Mouse (Mus musculus) heart, embryonic 16.5 days (tissue): Measurements from ENCODE around the gene Gng2. TPM values are rescaled to one million over a fixed set of nuclear protein-coding genes. Genes with fewer than 3 reads are reported as not detected.

ENCODE experiments used
- ATAC-seq: fragments of 200-750 bp; cut with Nextera tagmentation; replicated peaks from 2 replicates; pipeline ENCODE4 v1.8.0; 2017; ENCODE audit warnings: moderate number of reproducible peaks; ENCODE audit not compliant: insufficient read depth, low FRiP score; ENCODE audit errors: extremely low read depth
- H3K27ac ChIP-seq: fragments of 300-500 bp; sonication (generic); 2 replicates; pipeline ENCODE4 v1.5.1; 2014; ENCODE audit warnings: mild to moderate bottlenecking, low read length, control low read depth, moderate library complexity
- H3K27me3 ChIP-seq: fragments of 300-500 bp; sonication (generic); 2 replicates; pipeline ENCODE4 v1.6.1; 2014; ENCODE audit warnings: low read length, mixed read lengths; ENCODE audit not compliant: control insufficient read depth, insufficient read depth
- H3K36me3 ChIP-seq: fragments of 300-500 bp; sonication (generic); 2 replicates; pipeline ENCODE4 v1.6.1; 2014; ENCODE audit not compliant: control insufficient read depth, insufficient read depth
- H3K4me1 ChIP-seq: fragments of 300-500 bp; sonication (generic); 2 replicates; pipeline ENCODE4 v1.6.1; 2014; ENCODE audit warnings: low read length, mixed read lengths; ENCODE audit not compliant: control insufficient read depth, insufficient read depth
- H3K4me2 ChIP-seq: fragments of 300-500 bp; sonication (generic); 2 replicates; pipeline ENCODE4 v1.6.1; 2014; ENCODE audit warnings: low read depth, mild to moderate bottlenecking, control low read depth, low read length
- H3K4me3 ChIP-seq: fragments of 300-500 bp; sonication (generic); 2 replicates; pipeline ENCODE4 v1.5.1; 2014; ENCODE audit warnings: mild to moderate bottlenecking, control low read depth, low read length
- H3K9ac ChIP-seq: fragments of 300-500 bp; sonication (generic); 2 replicates; pipeline ENCODE4 v1.6.1; 2014; ENCODE audit warnings: low read length, control low read depth
- H3K9me3 ChIP-seq: fragments of 300-500 bp; sonication (generic); replicated peaks from 2 replicates; pipeline ENCODE4 v1.6.1; 2016; ENCODE audit warnings: low read length; ENCODE audit not compliant: control insufficient read depth
- WGBS: fragments of 180-500 bp; shearing (Covaris S2); extraction: QIAGEN DNeasy Blood & Tissue Kit; methylation state at CpG from one replicate; pipeline ENCODE4 v1.1.7; 2014; 5-methylcytosine and 5-hydroxymethylcytosine counted together
- polyA plus RNA-seq: library from polyadenylated mRNA; unstranded; fragments of >200 nt; fragmentation: Nextera tagmentation; extraction: Ambion mirVana; gene quantifications from 2 replicates; pipeline ENCODE4 v1.2.1, GENCODE M21; 2015

Gng2 gene
- polyA plus RNA-seq, 1 experiment from 2014 or later, result 58.8 TPM

DNA sequence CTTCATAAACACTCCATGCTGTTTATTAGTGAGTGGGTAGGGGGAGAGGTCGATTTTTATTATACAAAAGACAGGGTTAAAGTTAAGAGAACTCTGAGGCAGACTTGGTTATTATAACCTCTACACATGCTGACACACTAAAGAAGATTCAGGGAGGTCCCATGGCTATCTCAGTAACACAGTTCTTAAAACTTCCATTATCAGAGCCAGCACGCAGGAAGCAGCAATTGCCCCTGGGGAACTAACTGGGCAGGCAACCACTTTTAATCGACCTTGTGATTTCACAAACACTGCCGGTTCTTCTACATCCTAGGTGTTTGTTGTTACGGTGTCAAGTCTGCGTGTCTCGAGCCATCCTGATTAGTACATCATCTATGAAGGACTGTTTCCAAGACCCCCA lies 22.4 kb downstream of the Gng2 start:
- Histone ChIP-seq H3K27me3 (no peaks in the 10 kb centered on the region), H3K9me3 (no peaks in the 10 kb centered on the region), H3K27ac (no peak overlapping the region), H3K9ac (no peak overlapping the region), H3K4me1 (peaks cover 1% of the 10 kb centered on the region), H3K4me3 (no peak overlapping the region), H3K4me2 (no peak overlapping the region), H3K36me3 (0 out of 2 replicates have a peak, but pooled peaks cover 4% of the 10 kb centered on the region)
- no peak for ATAC-seq
- 77% methylated on average over 7 of the region's 7 CpGs for whole genome bisulfite sequencing

DNA sequence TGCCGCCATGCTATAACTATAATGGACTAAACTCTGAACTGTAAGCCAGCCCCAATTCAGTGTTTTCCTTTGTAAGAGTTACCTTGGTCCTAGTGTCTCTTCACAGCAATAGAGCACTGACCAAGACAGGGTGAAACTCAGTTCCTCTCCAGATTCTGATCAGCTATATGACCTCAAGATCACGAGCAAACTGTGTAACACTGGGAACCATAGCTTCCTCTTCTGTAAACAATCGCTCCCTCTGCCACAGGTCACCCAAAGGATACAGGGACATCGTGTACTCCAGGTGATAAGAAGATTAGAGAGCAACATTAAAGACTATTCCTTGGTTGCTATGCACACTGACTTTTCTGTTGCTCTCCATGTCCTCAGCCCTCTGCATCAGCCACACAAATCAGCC lies 26.6 kb downstream of the Gng2 start:
- H3K4me2 ChIP-seq, result no peak overlapping the region
- H3K27ac ChIP-seq, result no peak overlapping the region
- no peak for ATAC-seq
- no peaks in the 10 kb centered on the region for H3K9me3 ChIP-seq
- H3K4me1 ChIP-seq, result peaks cover 6% of the 10 kb centered on the region
- H3K4me3 ChIP-seq, result no peak overlapping the region
- no peak overlapping the region for H3K9ac ChIP-seq
- 0 out of 2 replicates have a peak, but pooled peaks cover 4% of the 10 kb centered on the region for H3K36me3 ChIP-seq
- no peaks in the 10 kb centered on the region for H3K27me3 ChIP-seq
- WGBS, result 74% methylated on average over 4 of the region's 4 CpGs

DNA sequence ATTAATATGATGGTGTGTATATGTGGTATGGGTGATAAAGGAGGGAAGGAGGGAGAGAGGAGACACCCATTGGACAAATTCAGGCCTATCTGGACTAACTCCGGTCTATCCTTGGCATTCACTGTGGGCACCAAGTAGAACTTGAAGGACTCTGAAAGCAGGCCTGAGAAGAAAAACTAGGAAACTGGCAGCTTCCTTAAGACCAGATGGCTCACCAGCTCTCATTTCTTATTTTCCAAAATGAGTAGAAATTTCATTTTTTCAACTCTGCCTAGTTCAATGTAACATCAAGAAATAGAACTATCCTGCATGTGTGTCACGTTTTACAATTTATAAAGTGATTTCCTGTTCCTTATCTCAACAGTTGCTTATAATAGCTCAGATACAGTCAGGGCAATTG lies 28.0 kb downstream of the Gng2 start:
- no peak for ATAC-seq
- Histone ChIP-seq H3K9ac (no peak overlapping the region), H3K36me3 (0 out of 2 replicates have a peak, but pooled peaks cover 4% of the 10 kb centered on the region), H3K4me2 (no peak overlapping the region), H3K4me1 (peaks cover 10% of the 10 kb centered on the region), H3K9me3 (no peaks in the 10 kb centered on the region), H3K27me3 (no peaks in the 10 kb centered on the region), H3K27ac (no peak overlapping the region), H3K4me3 (no peak overlapping the region)
- WGBS, result 59% methylated on average over 2 of the region's 2 CpGs

DNA sequence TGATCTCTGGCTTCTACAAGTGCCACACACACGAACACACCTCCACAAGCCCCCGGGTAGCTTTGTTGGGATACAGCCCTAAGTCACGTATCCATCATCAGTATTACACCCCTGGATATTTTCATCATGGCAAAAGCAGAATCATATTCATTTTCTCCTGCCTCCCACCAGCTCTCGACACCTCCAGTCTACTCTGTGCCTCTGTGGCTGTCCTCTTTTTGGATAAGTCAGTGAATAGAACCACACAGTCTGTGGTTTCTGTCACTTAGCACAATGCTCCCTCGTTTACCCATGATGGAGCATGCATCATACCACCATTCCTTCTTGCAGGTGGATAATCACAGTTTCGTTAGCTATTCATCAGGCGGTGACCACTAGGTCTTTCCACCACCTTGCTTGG lies 31.2 kb downstream of the Gng2 start:
- Histone ChIP-seq H3K4me2 (no peak overlapping the region), H3K4me3 (no peak overlapping the region), H3K36me3 (no peaks in the 10 kb centered on the region), H3K9ac (no peak overlapping the region), H3K4me1 (peaks cover 21% of the 10 kb centered on the region), H3K27ac (no peak overlapping the region), H3K9me3 (no peaks in the 10 kb centered on the region), H3K27me3 (no peaks in the 10 kb centered on the region)
- WGBS, result 86% methylated on average over 7 of the region's 7 CpGs
- ATAC-seq, result no peak

DNA sequence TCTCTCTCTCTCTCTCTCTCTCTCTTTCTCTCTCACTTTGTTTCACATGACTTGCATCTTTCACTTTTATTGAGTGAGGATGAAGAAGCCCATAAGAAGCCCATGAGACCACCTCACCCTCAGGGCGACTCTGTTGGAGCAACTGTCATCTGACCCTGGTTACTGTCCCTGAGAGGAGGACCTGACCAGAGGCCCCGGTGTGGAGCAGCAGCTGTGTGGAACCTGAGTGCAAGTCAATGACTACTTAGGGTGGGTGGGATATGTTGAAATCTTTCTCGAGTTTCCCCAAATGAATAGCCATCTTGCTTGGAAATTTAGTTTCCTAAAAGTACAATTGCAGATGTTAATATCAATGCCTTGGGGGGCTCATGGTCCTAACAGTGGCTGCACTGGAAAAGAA lies 34.7 kb downstream of the Gng2 start:
- no peaks in the 10 kb centered on the region for H3K27me3 ChIP-seq
- H3K9ac ChIP-seq, result no peak overlapping the region
- H3K36me3 ChIP-seq, result no peaks in the 10 kb centered on the region
- no peaks in the 10 kb centered on the region for H3K9me3 ChIP-seq
- H3K4me3 ChIP-seq, result no peak overlapping the region
- H3K4me1 ChIP-seq, result peaks cover 16% of the 10 kb centered on the region
- 49% methylated on average over 3 of the region's 3 CpGs for WGBS
- peak overlapping the region; percentile 56 for H3K27ac ChIP-seq
- peak overlapping the region; percentile 8; the same call in 1 of the 2 replicates for H3K4me2 ChIP-seq
- no peak for ATAC-seq

DNA sequence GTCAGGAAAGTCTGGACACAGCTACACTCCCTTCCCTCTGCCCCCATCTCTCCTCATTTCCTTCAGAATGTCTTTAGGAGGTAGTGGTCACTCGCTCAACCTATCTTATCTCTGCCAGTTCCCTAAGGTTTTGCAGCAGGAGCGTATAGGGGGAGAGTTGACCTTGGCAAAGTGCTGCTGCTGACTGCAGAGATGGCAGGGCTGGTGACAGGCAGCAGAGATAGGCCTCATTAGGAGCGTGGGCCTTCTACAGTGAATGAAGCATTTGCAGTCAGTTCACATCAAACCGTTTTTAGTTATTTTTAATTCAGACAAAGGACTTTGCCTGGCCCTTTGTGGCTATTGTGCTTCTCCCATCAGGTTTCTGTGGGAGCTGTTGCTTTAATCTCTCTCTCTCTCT lies 35.1 kb downstream of the Gng2 start:
- 24% methylated on average over 4 of the region's 4 CpGs for WGBS
- Histone ChIP-seq H3K27me3 (no peaks in the 10 kb centered on the region), H3K36me3 (no peaks in the 10 kb centered on the region), H3K4me2 (peak overlapping the region; percentile 8; the same call in 1 of the 2 replicates), H3K27ac (peak overlapping the region; percentile 56), H3K9me3 (no peaks in the 10 kb centered on the region), H3K4me1 (peaks cover 16% of the 10 kb centered on the region), H3K9ac (peak overlapping the region; percentile 11; the same call in 1 of the 2 replicates), H3K4me3 (no peak overlapping the region)
- ATAC-seq, result peak; percentile 77

DNA sequence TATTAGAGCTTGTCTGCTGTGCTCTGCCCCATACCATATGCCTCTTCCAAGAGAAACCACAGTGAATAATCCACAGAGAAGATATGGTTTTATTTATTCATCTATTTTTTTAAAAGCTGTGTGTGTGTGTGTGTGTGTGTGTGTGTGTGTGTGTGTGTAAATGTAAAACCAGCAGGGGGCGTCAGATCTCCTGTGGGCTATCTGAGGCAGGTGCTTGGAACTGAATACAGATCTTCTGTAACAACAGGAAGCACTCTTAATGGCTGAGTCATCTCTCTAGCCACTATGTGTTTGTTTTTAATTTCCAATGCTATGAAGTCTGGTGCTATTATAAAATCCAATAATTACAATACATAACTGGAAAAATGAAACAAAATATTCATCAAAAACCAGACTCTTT lies 37.4 kb downstream of the Gng2 start:
- H3K9me3 ChIP-seq, result no peaks in the 10 kb centered on the region
- H3K27ac ChIP-seq, result no peak overlapping the region
- WGBS, result 74% methylated on average over 1 of the region's 1 CpGs
- H3K4me2 ChIP-seq, result no peak overlapping the region
- H3K36me3 ChIP-seq, result no peaks in the 10 kb centered on the region
- no peak overlapping the region for H3K4me3 ChIP-seq
- H3K27me3 ChIP-seq, result no peaks in the 10 kb centered on the region
- H3K4me1 ChIP-seq, result peaks cover 13% of the 10 kb centered on the region
- H3K9ac ChIP-seq, result no peak overlapping the region
- no peak for ATAC-seq

DNA sequence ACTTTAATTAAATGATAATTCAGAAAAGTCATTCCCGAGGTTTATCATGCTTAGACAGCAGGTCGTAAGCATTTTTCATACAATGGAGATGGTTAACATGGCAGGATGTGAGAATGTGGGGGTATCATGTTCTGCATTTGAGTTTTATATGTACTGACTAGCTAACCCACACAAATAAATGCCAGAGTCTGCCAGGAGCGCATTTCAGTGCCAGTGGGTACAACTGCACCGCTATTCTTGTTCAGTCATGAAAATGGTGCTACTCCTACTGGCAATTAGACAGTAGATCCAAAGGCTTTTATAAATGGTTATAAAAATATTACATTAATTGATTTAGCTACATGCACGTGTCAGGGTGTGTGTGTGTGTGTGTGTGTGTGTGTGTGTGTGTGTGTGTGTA lies 38.9 kb downstream of the Gng2 start:
- no peak overlapping the region for H3K4me2 ChIP-seq
- peaks cover 22% of the 10 kb centered on the region for H3K4me1 ChIP-seq
- H3K36me3 ChIP-seq, result no peaks in the 10 kb centered on the region
- no peak overlapping the region for H3K9ac ChIP-seq
- no peak overlapping the region for H3K27ac ChIP-seq
- no peak for ATAC-seq
- no peaks in the 10 kb centered on the region for H3K9me3 ChIP-seq
- no peaks in the 10 kb centered on the region for H3K27me3 ChIP-seq
- no peak overlapping the region for H3K4me3 ChIP-seq
- WGBS, result 90% methylated on average over 5 of the region's 5 CpGs

DNA sequence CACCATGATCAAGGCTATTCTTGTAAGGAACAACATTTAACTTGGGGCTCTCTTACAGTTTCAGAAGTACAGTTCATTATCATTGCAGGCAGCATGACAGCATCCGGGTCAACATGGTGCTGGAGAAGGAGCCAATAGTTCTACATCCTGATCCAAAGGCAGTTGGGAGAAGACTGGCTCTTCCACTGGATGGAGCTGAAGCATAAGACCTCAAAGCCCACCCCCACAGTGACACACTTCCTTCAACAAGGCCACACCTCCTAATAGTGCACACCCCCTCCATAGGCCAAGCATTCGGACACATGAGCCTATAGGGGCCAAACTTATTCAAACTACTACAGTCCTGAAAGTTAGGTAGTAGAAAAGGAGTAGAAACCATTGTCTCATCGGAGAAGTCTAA lies 42.3 kb downstream of the Gng2 start:
- Histone ChIP-seq H3K4me1 (peaks cover 22% of the 10 kb centered on the region), H3K9ac (no peak overlapping the region), H3K4me3 (no peak overlapping the region), H3K9me3 (no peaks in the 10 kb centered on the region), H3K27me3 (no peaks in the 10 kb centered on the region), H3K27ac (no peak overlapping the region), H3K4me2 (no peak overlapping the region), H3K36me3 (no peaks in the 10 kb centered on the region)
- ATAC-seq, result no peak
- WGBS, result 92% methylated on average over 3 of the region's 3 CpGs
